In genomic region chr2:92446656-92447055, GRCm38 (mm10) we compare ENCODE assay signal across 15 mouse cellular contexts. TPM values are rescaled to one million over a fixed set of nuclear protein-coding genes. Genes with fewer than 3 reads are reported as not detected.
DNase-seq lines count a peak whose midpoint lies in the region; TF ChIP-seq lines count a peak whose summit lies in the region.
"Had no signal": no experiment of that assay in that cellular context is flagged by ENCODE, and none has a peak within 500 bp of the region (broad histone marks: within the 10 kb centered on the region; RNA-seq: fewer than 3 reads in every experiment).

No protein-coding gene starts in this region.

- H3K9ac ChIP-seq in heart, adult 2 months (ENCODE audit: low read depth, low read length) = no peak overlapping the region
- H3K9ac ChIP-seq: hindbrain, embryonic 15.5 days; liver, embryonic 13.5 days; neural tube, embryonic 15.5 days had no signal

- no peak overlapping the region for H3K4me3 ChIP-seq in heart, adult 2 months
- H3K4me3 ChIP-seq: erythroblast, embryonic 14.5 days; hindbrain, embryonic 15.5 days; liver, embryonic 13.5 days; neural tube, embryonic 15.5 days had no signal

- no peaks in the 10 kb centered on the region for H3K79me2 ChIP-seq in heart, adult 2 months (replicated peaks; ENCODE audit: control insufficient read depth, insufficient read depth, low read length)

- 75% methylated on average over 8 of the region's 8 CpGs for WGBS in heart, adult 2 months

- no peak for TF ChIP-seq EP300 in heart, adult 2 months (IDR thresholded peaks at IDR 0.05; ENCODE audit: insufficient read depth, low read depth, low read length)

- intact Hi-C loops in left cerebral cortex, postnatal 4 days (cut with DNase I) = no loop called here
- intact Hi-C loops in left cerebral cortex, postnatal 14 days (cut with DNase I) = no loop called here
- intact Hi-C loops in heart, adult 2 months (cut with DNase I) = no loop called here

- no peak overlapping the region for H3K27ac ChIP-seq in heart, adult 2 months
- H3K27ac ChIP-seq: hindbrain, embryonic 15.5 days; liver, embryonic 13.5 days; neural tube, embryonic 15.5 days had no signal

- DNase-seq in cerebellum, adult 9-10 months = peak; percentile 38
- DNase-seq in cerebellum, adult 8-10 months = no peak
- DNase-seq in left cerebral cortex, postnatal 4 days = peak; percentile 45
- DNase-seq in left cerebral cortex, postnatal 14 days (ENCODE audit: low spot score in 2 of 2) = no peak
- DNase-seq in cerebellum, postnatal 14 days = peak; percentile 40 to 68
- peak; percentile 82 to 83 for DNase-seq in kidney, postnatal 36 days
- DNase-seq in heart, adult 2 months = no peak
- DNase-seq in layer of hippocampus, adult 18-20 months (ENCODE audit: low spot score in 2 of 2) = no peak
- DNase-seq: liver, embryonic 13.5 days; retina, postnatal 1 day had no signal

- no peak for TF ChIP-seq CTCF in heart, adult 2 months (IDR thresholded peaks at IDR 0.05)

- TF ChIP-seq POLR2A in heart, adult 2 months (IDR thresholded peaks at IDR 0.05; ENCODE audit: insufficient read depth, low read depth, low read length) = no peak

- H3K27me3 ChIP-seq in heart, adult 2 months (ENCODE audit: control insufficient read depth, insufficient read depth, low read length) = no peaks in the 10 kb centered on the region
- H3K27me3 ChIP-seq: hindbrain, embryonic 15.5 days had no signal

- no peaks in the 10 kb centered on the region for H3K36me3 ChIP-seq in heart, adult 2 months (ENCODE audit: control insufficient read depth, insufficient read depth, low read length)
- H3K36me3 ChIP-seq: hindbrain, embryonic 15.5 days; liver, embryonic 13.5 days; neural tube, embryonic 15.5 days had no signal

- H3K4me1 ChIP-seq in heart, adult 2 months (ENCODE audit: control insufficient read depth, insufficient read depth, low read length) = 0 out of 2 replicates have a peak, but pooled peaks cover 1% of the 10 kb centered on the region
- H3K4me1 ChIP-seq: neural tube, embryonic 15.5 days had no signal

RNA-seq across cellular contexts. Expression of gene Cry2, which starts 12.8 kb away (rescaled TPM):
- 10 to 100 TPM; 74.6 to 75.8 TPM for total RNA-seq in left cerebral cortex, postnatal 4 days (2021)
- total RNA-seq in left cerebral cortex, postnatal 14 days (2021) = 100 to 1,000 TPM; 109 to 116 TPM
- total RNA-seq in heart, adult 2 months (2021) = 10 to 100 TPM; 12.7 to 29.3 TPM
- 19.1 and 24.5 TPM in 2 replicates for polyA plus RNA-seq in heart, adult 2 months (2012; rRNA removed)
- total RNA-seq in layer of hippocampus, adult 18-20 months (2021) = 100 to 1,000 TPM in 1 of 2 experiments, 10 to 100 TPM in 1; 99.0 to 111 TPM

RNA-seq across cellular contexts. Expression of gene Slc35c1, which starts 13.7 kb away (rescaled TPM):
- total RNA-seq in left cerebral cortex, postnatal 4 days (2021) = 10 to 100 TPM; 18.0 to 18.1 TPM
- total RNA-seq in left cerebral cortex, postnatal 14 days (2021) = 10 to 100 TPM; 20.5 to 22.1 TPM
- total RNA-seq in heart, adult 2 months (2021) = 1 to 10 TPM; 5.6 to 6.2 TPM
- 10.9 and 12.9 TPM in 2 replicates for polyA plus RNA-seq in heart, adult 2 months (2012; rRNA removed)
- 10 to 100 TPM; 13.6 to 14.1 TPM for total RNA-seq in layer of hippocampus, adult 18-20 months (2021)

RNA-seq across cellular contexts. Expression of gene Mapk8ip1, which starts 45.6 kb away (rescaled TPM):
- total RNA-seq in left cerebral cortex, postnatal 4 days (2021) = 100 to 1,000 TPM; 306 to 339 TPM
- total RNA-seq in left cerebral cortex, postnatal 14 days (2021) = 100 to 1,000 TPM; 392 to 397 TPM
- total RNA-seq in heart, adult 2 months (2021) = 1 to 10 TPM; 3.8 to 4.5 TPM
- 6.9 and 7.1 TPM in 2 replicates for polyA plus RNA-seq in heart, adult 2 months (2012; rRNA removed)
- total RNA-seq in layer of hippocampus, adult 18-20 months (2021) = 100 to 1,000 TPM; 350 to 365 TPM
- total RNA-seq: granulocyte monocyte progenitor cell, adult 5-6 weeks; monocyte, adult 5-6 weeks had no signal

Comparison
In these comparisons a context has a peak if more than half of its experiments do, and no peak if none do; other contexts are left out.
1. DNase-seq: peak in cerebellum, adult 9-10 months (single experiment), left cerebral cortex, postnatal 4 days (single experiment), cerebellum, postnatal 14 days (2 of 2) and kidney, postnatal 36 days (2 of 2); none in cerebellum, adult 8-10 months (single experiment), left cerebral cortex, postnatal 14 days (0 of 2), heart, adult 2 months (0 of 2) and layer of hippocampus, adult 18-20 months (0 of 2).
2. RNA of gene Mapk8ip1, which starts 45.6 kb away (total RNA-seq): 392 to 397 TPM in left cerebral cortex, postnatal 14 days, 350 to 365 TPM in layer of hippocampus, adult 18-20 months and 306 to 339 TPM in left cerebral cortex, postnatal 4 days; 3.8 to 4.5 TPM in heart, adult 2 months; every median in the first group is over 10 times any median in the second.